Mouse (Mus musculus): ENCODE data around the gene Lmtk3.

The Lmtk3 gene

DNA sequence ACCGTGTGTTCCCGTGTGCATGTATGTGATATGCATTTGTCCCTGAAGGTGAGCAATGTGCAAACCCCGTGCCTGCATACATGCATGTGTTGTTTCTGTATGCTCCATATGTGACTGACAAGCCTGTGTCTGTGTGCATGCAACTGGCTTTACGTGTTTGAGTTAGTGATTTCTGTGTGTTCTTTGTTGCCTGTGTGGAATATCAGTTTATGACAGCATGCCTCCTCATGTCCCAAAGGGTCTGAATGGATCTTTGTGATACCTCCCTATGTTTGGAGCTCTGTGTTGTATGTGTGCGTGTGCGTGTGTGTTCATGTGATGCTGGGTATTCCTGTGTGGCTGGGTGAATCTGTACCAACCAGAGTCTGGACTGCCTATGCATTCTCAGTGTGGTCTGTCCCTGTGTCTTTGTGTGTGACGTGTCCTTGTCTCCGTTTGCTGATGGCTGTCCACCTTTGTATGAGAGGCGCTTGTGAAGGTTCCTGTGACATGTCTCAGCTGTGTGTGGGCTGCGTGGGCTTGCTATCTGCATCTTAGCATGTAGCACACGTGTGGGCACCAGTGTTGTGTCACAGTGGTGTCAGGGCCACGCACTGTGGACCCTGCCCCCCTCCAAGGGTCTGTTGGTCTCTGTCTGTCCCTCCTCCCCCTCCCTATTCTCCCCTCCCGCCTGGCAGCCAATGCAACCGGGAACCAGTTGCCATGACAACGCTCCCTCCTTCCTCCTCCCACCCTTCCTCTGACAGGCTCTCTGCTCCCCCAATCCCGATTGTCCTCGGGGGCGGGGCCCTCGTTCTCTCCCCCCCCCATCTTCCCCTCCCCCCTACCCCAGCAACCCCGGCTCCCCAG lies 1.2 kb downstream of the Lmtk3 start, which contains the start of gene Sult2b1:
TSS of gene Sult2b1 (minus strand) at position 146 of the 849 bp plus-strand sequence.
- DNase-seq, result peak; percentile 96

DNA sequence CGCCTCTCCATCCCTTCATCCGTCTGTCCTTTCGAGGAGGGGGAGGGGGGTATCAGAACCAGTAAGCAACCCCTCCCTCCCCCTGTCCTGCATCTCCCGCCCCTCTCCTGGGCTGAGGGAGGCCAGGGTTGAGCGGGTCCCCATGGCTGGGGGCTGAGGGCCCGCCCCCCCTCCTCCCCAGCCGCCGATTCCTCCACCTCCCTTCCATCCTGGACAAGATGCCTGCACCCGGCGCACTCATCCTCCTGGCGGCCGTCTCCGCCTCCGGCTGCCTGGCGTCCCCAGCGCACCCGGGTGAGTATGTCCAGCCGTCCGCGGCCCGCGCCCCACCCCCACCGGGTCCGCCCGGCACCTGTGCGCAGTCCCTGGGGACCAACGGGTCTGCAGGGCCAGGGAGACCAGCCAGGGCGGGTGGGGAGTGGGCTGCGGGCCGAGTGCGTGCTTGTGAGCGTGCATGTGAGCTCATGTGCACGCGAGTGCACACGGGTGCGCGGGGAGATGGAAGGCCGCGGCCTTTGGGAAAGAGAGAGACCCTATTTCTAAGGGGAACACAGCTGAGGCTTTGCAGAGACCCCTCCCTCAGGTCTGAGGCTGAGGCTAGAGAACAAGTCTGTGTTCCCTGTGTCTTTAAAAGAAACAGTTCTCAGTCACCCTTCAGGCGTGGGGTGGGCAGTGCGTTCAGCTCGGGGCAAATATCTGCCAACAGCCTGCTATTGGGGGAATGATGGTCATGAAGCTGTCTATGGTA lies 2.0 kb downstream of the Lmtk3 start:
- DNase-seq, result peak; percentile 79

DNA sequence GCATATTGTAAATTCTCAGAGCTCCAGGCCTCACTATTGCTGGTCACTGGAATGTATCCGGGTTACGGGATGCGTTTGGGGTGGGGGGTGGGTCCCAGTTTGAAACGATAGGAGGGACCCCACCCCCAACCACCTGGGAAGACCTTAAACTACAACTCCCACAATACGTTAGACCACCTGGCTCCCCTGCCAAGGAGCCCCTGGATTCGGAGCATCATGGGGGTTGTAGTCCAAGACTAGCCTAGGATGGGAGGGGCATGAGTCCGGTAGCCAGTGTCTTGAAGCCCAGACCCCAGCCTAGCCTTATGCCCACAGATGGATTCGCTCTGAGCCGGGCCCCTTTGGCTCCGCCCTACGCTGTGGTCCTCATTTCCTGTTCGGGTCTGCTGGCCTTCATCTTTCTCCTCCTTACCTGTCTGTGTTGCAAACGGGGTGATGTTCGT lies 2.6 kb downstream of the Lmtk3 start:
- DNase-seq, result peak; percentile 87

DNA sequence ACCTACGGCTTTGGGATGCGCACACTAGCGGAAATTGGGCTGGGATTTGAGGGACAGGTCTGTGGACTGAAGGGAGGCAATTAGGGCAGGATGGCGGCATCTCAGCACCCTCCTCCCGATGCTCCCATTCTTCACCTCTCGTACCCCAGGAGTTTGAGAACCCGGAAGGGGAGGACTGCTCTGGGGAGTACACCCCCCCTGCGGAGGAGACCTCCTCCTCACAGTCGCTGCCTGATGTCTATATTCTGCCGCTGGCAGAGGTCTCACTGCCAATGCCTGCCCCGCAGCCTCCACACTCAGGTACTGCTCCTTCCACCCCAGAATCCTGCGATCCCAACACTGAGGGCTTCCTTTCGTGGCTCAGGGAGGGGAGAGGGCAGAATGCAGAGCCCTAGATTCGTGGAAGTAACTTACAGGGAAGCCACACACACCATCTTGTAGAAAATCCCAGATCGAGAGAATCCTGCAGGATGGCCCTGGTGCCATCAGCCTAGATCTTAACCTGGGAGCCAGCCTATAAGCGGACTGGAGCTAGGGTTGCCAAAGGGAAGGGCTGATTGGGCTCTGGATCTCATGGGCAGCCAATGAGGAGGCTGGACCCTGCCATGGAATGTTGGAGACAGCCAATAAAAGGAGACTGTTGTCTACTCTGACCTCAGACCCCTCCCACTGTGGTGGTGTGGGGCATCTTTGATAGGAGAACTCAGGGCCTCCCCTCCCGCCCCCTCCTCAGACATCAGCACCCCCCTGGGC lies 3.3 kb downstream of the Lmtk3 start:
- peak; percentile 85 for DNase-seq

DNA sequence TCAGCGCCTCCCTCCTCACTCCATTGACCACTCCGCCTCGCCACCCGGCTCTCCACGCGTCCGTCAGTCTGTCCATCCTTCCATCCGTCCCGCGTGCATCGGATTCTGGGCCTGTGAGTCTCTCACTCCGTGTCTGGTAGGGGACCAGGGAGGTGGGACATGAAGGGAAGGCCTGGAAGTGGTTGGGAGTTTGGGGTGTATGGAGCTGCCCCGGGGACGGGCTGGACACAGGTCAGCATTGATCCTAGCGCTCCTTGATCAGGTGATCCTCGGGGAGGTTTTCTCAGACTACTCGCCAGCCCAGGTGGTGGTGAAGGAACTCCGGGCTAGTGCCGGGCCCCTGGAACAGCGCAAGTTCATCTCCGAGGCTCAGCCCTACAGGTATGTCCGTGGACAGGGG lies 4.1 kb downstream of the Lmtk3 start:
- peak; percentile 68 for DNase-seq

DNA sequence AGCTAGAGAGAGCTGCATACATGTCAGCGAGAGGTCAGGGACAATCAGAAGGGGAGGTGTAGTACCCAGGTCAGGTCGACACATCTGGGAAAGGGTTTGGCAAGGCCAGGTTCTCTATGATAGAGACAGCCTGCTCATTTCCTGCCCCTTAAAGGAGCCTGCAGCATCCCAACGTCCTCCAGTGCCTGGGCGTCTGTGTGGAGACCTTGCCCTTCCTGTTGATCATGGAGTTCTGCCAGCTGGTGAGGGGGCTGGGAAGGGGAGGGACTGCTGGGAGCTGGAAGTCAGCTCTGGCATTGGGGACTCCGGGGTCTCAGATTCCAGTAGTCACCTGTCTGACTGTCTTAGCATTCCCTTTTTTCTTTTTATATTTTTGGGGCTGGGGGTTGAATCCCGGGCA lies 7.2 kb downstream of the Lmtk3 start:
- peak; percentile 28 for DNase-seq

DNA sequence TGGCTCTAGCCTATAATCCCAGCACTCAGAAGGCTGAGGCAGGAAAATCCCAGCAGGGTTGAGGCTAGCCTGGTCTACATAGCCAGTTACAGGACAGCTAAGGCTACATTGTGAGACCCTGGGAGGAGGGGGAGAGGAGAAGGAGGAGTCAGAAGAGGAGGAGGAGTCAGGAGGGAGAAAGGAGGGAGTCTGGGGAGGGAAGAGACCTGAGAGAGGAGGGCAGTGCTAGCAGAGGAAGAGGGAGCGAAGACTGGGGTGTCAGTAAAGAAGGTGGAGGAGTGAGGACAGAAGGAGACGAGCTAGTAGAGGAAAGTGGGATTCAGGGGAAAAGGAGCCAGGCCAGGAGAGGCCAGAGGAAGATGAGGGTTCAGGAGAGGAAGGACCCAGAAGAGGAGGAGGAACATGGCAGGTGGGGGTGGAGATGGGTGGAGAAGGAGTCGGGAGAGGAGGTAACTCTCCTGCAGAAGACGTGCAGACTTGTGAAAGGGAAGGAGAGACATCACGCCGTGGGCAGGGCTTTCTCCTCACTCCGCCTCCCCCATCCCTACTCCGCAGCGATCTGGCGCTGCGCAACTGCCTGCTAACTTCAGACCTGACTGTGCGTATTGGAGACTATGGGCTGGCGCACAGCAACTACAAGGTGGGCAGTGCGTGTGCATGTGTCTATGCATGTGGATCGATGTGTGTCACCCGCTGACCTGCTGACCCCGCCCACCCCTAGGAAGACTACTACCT lies 8.4 kb downstream of the Lmtk3 start:
- DNase-seq, result peak; percentile 26

DNA sequence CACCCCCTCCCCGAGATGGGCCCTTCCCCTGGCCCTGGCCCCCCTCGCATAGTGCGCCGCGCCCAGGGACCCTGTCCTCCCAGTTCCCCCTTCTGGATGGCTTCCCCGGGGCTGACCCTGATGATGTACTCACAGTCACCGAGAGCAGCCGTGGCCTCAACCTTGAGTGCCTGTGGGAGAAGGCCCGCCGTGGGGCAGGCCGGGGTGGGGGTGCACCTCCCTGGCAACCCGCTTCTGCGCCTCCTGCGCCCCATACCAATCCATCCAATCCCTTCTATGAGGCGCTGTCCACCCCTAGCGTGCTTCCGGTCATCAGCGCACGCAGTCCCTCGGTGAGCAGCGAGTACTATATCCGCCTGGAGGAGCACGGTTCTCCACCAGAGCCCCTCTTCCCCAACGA lies 9.7 kb downstream of the Lmtk3 start:
- no peak for DNase-seq

DNA sequence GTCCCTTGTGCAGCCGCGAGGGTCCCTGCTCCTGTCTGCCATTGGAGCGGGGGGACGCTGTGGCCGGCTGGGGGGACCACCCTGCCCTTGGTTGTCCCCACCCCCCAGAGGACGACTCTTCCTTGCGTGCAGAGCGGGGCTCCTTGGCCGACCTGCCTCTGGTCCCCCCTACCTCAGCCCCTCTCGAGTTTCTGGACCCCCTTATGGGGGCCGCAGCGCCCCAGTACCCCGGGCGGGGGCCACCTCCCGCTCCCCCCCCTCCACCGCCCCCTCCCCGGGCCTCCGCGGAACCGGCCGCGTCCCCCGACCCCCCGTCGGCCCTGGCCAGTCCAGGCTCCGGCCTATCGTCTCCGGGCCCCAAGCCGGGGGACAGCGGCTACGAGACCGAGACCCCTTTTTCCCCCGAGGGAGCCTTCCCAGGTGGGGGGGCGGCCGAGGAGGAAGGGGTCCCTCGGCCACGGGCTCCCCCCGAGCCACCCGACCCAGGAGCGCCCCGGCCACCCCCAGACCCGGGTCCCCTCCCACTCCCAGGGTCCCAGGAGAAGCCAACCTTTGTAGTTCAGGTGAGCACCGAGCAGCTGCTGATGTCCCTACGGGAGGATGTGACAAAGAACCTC lies 10.5 kb downstream of the Lmtk3 start:
- peak; percentile 15 for DNase-seq

DNA sequence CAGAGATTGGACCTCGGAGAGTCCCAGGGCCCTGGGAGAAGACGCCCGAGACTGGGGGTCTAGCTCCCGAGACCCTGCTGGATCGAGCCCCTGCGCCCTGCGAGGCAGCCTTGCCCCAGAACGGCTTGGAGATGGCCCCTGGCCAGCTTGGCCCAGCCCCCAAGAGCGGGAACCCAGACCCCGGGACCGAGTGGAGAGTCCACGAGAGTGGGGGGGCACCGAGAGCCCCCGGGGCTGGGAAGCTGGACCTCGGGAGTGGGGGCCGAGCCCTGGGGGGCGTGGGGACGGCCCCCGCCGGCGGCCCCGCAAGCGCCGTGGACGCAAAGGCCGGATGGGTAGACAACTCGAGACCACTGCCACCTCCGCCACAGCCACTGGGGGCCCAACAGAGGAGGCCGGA lies 11.4 kb downstream of the Lmtk3 start:
- DNase-seq, result peak; percentile 29

DNA sequence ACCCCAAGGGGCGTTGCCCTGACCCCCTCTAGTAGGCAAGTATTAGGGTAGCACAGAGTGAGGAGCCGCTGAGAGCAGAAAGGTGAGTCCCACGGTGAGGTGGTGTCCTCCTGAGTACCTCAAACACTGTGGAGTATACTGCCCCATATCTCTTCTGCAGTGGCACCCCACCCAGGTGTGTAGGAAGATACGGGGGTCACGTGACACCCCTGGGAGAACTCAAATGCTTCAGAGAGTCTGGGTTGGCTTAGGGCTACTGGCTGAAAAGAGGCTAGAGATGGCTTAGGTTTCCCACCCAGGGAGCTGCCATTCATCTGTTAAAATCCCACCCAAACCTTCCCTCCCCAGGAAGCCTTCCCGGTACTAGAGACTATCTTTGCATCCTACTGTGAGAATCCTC lies 13.4 kb downstream of the Lmtk3 start:
- no peak for DNase-seq

DNA sequence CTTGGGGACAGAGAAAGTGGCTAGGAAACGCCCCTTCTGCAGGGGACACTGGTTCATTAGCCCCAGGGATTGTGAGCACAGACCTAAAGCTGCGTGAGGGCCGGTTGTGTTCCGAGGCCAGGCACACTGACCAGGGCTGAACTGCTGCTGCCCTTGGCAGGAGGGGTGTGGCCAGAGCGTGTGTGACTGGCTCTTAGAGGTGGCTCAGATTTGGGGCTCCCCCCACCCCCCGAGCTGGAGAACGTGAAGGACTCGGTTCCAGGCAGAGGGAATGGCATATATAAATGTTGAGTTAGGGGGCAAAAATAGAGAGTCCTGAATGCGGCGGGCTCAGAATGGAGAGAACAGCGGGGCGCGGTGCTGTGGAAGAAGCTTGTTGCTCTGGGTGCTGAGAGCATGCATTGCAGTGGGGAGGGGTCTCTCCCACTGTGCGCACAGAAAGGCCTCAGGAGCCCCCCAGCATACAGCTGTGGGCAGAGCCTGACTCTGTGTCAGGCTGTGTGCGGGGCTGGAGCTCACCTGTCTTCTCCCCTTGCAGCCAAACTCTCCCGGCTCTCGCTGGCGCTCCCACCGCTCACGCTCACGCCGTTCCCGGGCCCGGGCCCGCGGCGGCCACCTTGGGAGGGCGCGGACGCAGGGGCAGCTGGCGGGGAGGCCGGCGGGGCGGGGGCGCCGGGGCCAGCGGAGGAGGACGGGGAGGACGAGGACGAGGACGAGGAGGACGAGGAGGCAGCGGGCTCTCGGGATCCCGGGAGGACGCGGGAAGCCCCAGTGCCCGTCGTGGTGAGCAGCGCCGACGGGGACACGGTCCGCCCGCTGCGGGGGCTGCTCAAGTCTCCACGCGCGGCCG lies 14.3 kb downstream of the Lmtk3 start:
- no peak for DNase-seq

DNA sequence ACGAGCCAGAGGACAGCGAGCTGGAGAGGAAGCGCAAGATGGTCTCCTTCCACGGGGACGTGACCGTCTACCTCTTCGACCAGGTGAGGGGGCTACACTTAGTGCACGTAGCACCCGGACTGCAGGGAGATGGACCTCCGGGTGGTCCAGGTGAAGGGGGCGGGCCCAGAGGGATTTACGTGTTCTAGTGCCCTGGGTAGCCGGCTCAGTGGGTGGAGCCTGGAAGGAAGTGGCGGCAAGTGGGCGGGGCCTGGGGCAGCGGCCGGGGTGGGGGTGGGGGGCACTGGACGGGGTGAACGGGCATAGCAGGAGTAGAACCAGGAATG lies 14.9 kb downstream of the Lmtk3 start:
- DNase-seq, result no peak

DNA sequence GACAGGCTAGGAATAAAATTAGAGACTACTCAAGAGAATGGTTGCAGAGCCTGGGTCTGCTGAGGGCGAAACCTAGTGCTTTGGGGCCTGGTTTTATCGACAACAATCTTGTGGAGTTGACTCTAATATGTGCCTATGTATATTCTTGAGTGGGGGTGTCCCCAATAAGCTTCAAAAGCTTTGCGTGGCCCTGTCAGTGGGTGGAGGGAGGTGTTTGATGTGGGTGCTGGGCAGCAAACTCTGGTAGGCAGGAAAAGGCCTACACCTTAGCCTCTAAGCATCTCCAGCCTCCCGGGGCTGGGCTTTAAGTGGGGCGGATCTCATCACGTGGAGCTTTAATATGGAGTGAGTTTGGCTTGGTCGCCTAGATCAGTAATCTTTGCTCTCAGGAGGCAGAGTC lies 15.4 kb downstream of the Lmtk3 start:
- no peak for DNase-seq

DNA sequence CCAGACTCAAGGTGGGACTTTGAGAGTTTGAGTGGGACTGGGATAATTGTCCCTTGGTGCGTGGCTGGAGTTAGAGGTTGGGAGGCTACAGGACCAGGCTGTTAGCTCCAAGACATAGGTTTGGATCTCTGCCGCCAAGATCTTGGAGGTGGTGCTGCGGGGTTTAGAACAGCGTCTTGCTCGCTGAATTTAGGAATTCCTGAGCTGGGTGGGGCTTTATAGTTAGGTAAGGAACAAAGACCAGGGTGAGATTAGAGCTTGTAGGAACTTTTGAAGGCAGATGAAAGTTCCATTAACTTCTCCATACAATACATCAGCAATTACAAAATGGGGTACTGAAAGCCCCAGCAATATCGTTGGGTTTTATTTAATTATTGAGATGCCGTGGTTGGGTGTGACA lies 16.5 kb downstream of the Lmtk3 start:
- no peak for DNase-seq

DNA sequence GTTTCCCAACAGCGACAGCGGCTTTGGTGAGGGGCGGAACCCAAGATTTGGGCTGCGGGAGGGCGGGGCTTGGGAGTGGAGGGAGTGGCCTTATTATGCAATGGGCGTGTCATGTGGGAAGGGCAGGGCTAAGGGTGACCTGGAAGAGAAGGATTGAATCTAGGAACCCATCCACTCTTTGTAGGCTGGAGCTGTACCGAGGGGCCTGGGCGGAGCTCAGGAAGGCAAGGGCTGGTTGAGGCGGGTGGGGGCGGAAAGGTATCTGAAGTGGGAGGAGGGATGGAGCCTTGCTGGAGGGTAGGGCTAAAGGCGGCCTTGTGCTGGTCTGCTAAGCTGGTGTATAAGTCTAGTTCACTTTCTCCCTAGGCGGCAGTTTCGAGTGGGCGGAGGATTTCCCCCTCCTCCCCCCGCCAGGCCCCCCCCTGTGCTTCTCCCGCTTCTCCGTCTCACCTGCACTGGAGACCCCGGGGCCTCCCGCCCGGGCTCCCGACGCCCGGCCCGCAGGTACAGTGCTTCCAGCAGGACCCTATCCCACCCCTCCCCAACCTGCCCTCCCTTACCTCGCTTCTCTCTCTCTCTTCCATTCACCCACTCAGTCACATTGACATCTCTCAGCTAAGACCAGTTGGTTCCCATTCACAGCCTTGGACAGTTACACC lies 17.1 kb downstream of the Lmtk3 start:
- DNase-seq, result no peak

DNA sequence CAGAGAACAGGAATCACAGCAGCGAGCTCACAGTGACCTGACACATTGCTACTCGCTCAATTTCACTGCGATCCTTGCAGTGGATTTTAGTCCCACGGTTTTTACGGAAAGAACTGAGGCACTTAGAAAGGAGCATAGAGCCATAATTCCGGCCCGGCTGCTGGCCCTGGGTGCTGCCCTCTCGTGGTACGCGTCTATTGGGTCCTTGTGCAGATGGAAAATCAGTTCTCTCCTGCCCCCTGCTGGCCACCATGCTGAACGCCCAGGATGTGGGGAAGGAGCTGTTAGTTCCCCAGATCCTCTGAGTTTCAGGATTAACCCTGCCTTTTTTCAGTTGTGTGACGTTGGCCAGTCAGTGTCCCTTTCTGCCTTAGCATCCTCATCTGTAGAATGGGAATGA lies 17.8 kb downstream of the Lmtk3 start:
- peak; percentile 93 for DNase-seq

DNA sequence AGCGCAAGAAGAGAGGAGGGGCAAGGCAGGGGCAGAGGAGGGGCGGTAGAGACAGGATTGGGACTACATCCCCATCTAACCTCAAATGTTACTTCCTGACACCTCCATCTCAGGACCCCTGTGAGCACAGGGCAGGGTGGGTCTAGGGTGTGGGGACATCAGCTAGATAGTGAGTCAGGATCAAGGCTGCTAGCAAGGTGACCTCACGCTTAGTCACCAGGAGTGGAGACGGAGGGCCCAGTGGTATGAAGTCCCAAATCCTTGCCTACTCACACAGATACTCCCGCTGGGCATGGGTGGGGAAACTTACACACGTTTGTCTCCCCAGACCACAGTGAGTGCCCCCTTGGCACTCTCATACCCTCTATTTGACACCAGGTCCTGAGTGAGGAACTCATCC lies 19.0 kb downstream of the Lmtk3 start:
- DNase-seq, result no peak

DNA sequence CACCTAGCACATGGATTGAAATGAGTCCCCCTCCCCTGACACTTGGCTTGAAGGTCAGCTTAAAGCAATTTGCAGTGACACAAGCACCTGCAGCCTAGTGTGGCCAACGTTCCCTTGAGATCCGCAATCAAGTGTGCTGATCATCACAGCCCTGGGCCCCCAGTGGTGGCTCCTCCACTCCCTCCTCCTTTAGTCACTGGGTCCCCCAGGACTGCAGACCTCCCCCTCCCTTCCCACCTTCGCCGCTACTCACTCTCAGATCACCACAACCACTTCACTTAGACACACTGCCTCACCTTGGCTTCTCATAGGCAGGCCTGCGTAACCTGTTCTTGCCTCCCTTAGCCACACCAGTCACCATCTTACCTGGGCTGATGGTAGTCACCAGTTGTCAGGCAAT lies 22.4 kb downstream of the Lmtk3 start:
- no peak for DNase-seq

DNA sequence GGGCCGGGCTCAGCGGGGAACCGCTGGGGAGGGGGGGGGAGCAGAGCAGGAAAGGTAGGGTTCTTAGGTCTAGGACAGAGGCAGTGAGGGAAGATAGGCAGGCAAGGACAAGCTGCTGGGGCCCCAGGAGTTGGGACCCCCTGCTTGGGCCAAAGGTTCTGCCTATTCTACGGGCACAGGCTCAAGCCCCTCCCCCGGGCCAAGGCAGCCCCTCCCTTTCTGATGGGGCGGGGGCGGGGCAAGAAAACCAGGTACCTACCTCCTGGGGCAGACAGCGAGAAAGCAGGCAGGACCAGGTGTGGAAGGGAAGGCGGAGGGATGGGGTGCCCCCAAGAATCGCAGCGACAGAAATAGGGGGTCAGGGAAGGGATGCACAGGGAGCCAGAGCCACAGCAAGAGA lies 24.9 kb downstream of the Lmtk3 start:
- DNase-seq, result no peak

Data from cerebellum, adult 9-10 months (tissue).